Mouse (Mus musculus) layer of hippocampus, postnatal 25 days (tissue): ENCODE measurements around the gene Dnah8. TPM values are rescaled to one million over a fixed set of nuclear protein-coding genes. Genes with fewer than 3 reads are reported as not detected.

Experiments
- DNase-seq, 2 experiments: peaks; one replicate each; pipeline ENCODE4 v3.0.0; 2022; ENCODE audit warnings: mixed read lengths in 2 of 2, low spot score in 1 of 2; ENCODE audit errors: extremely low spot score in 1 of 2
- total RNA-seq, 2 experiments: library from RNA; stranded (reverse); gene quantifications; 2 replicates each; pipeline ENCODE4 v1.2.3; 2021

Gene Dnah8
- total RNA-seq, 2 experiments from 2014 or later, result 1.6 to 2.4 TPM

DNA sequence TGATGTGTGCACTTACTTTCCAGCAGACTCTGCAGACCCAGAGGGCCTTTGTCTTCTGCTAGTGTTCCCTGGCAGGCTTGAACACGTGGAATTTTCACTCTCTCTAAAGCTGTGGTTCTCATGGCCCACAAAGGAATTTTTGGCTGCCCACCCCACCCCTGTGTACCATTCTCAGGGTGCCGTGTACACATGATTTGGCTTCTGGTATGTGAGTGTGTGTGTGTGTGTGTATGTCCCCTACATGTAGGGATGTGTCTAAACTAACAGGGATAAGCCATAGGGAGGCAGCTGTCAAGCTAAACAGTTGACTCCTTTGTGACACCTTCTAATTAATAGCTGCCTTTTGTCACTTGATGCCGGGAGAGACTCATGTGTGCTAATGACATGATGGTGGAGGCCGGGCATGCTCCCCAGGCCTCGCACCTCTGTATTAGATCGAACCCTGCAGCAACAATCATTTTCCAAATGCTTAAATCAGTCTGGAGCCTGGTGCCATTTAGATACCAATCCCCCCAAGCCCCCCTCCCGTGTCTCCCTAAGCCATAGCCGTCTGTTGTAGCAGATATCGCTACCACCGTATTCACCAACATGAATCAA, 235.9 kb downstream of the Dnah8 start:
- no peak for DNase-seq

DNA sequence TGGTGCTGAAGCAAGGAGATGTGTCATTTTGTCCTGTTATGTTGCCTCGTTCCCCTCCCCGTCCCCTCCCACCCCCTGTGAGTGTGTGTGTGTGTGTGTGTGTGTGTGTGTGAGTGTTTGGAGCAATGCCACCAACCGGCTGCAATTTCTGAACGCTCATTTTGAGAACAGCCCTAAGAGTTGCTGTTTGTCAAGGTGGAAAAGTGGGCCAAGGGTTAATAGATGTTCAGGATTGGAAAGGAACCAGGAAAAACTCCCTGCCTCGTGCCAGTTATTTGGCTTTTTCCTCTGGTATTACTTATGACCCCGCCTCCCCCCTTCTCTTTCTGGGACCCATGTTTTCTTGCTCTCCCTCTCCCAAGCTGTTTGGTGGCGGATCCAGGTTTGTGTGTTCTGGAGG, 236.5 kb downstream of the Dnah8 start:
- no peak for DNase-seq

DNA sequence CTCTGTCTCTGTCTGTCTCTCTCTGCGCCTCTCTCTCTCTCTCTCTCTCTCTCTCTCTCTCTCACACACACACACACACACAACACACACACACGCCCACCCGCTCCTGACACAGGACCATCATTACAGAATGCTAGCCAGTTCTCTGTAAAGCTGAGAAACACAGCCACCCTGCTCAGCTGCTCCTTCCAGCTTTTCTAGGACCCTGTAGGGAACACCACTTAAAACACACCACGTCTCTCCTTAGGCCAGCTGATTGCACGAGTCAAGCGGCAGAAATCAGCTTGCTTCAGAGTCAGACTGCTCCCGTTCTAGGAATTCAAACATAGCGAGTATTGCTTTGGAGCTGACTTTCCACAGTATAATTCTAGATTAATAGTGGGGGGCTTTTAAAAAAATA, 242.1 kb downstream of the Dnah8 start:
- no peak for DNase-seq

- DNase-seq, result peak in 1 of 2 experiments; percentile 26
Observed at GRCm38 (mm10) chr17:30866966-30867365, 242.8 kb downstream of the Dnah8 start.

DNA sequence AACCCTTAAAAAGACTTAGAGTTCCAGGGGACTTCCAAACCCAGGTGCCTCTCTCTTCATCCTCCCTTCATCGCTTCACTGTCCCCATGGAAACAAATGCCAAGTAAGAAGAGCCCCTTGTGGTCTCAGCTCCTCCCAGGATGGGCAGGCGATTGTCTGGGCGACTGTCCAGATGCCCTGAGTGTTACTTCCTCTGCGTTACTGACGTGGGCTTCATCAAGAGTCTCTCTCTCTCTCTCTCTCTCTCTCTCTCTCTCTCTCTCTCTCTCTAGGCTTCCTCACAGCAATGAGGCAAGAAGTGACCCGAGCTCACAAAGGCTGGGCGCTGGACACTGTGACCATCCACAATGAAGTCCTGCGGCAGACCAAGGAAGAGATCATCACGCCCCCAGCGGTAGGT, 246.9 kb downstream of the Dnah8 start:
- no peak for DNase-seq

DNA sequence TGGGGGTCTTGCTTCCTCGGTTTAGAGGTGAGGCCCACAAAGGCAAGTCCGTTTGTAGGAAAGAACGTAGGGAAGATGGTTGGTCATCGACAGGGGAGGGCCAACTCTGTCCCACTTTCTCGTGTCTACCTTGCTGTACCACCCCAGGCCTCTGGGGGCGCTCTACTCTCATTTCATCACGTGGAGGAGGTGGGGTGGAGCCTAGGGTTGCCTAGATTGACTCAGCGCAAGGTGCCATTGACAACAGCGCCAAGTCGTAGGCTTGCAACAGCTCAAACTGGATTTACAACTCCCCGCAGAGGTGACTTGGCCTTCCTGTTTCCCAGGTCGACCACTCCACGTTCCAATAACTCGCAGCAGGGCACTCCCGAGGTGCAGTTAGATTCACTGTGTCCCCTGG, 250.1 kb downstream of the Dnah8 start:
- no peak for DNase-seq

DNA sequence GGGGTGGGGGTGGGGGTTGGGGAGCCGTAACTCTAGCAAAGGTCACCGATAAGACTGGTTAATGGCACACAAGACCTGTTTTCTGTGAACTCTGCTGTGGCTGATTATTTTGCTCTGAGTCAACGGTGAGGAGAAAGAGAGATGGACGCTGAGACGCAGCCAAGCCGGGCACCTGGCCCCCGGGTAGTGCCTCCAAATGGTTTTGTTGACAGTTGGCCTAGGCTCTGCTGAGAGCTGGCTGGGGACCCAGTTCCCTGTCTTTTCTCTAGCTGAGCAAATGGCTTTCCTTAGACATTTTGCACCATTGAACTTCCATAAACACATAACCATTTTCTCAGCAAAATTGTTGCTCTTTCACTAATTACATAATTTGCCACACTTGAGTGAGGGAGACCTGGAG, 253.3 kb downstream of the Dnah8 start:
- DNase-seq, result no peak

DNA sequence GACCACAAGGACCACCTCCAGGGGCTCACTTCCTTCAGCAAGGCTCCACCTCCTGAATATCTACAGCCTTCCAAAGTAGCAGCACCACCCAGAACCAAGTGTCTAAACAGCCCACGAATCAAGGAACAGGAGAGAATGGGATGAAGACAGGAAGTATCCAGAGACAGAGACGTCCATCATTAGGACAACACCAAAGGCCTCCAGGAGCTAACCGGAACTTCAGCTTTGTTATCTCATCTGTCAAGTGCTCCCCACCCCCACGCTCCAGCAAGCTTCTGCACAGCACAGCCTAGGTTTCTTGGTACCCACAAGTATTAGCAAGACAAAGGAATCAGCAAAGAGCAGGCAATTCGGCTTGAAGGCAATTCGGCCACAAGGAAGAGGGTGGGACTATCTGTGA, 254.5 kb downstream of the Dnah8 start:
- DNase-seq, result no peak

DNA sequence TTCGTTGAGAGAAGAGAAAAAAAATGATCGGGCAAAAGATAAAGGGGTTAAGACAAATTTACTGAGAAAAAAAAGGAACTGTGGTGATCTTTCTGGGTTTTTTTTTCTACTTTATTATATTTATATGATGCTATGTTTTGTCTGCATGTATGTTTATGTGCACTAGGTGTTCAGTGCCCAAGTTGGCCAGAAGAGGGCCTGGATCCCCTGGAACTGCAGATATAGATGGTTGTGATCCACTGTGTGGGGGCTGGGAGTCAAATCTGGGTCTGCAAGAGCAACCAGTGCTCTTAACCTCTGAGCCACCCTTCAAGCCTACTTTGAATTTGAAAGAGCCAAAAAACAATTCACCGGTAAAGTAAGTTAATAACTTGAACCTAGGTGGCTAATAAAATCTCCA, 256.2 kb downstream of the Dnah8 start:
- no peak for DNase-seq

DNA sequence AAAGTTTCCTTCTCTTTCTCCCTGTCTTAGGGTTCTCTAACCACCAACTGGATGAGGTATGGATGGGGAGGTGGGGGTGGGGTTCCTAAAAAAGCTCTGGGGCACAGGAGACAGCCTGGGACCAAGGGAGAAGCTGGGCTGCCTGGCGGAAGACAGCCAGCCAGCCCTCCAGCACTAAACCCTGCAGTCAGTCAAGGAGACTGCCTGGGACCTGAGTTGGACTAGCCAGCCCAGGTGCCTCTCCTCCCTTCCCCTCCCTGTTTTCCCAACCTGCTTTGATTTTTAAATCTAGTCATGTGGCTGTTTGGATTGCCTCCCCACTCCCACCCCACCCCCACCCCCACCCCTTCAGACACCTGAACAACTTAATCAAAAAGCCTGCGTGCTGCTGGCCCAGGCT, 256.8 kb downstream of the Dnah8 start:
- DNase-seq, result no peak

DNA sequence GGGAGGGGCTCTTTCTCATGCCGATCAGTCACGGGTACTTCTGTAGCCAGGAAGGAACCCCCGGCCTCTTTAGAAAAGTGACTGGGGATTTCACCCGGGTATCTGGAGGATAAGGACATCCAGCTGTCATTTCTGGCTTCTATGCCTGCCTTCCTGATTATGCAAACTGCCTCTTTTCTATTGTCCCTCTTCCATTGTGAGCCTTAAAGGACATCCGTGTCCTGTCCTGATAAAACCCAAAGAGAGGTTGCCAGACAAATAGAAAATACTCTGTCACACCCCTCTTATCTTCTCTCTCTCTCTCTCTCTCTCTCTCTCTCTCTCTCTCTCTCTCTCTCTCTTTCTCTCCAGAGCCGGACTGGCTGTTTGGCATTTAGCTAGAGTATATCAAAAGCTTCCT, 258.1 kb downstream of the Dnah8 start:
- DNase-seq, result no peak

- no peak for DNase-seq
Observed at GRCm38 (mm10) chr17:30883534-30883933, 259.4 kb downstream of the Dnah8 start.

- DNase-seq, result no peak
Observed at GRCm38 (mm10) chr17:30892086-30892485, 267.9 kb downstream of the Dnah8 start.

DNA sequence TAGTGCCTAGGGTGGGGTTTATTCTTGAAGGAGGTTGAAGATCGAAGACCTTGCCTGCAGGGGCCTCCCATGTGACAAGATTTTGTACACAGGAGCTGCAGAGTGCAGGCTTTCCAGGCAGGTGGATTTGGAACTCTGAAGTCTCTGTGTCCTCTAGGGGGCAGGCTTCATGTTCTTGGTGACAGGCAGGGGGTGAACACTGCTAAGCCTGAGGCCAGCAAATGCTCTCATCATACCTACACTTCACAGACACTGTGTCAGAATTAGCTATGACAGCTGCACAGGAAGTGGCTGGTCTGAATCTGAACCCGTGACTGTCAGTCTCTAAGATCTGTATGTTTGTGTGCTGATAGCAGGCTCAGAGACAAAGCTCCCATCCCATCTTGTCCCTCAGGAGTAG, 268.6 kb downstream of the Dnah8 start:
- peak in 1 of 2 experiments; percentile 29 for DNase-seq

- no peak for DNase-seq
Observed at GRCm38 (mm10) chr17:30897075-30897474, 272.9 kb downstream of the Dnah8 start.

DNA sequence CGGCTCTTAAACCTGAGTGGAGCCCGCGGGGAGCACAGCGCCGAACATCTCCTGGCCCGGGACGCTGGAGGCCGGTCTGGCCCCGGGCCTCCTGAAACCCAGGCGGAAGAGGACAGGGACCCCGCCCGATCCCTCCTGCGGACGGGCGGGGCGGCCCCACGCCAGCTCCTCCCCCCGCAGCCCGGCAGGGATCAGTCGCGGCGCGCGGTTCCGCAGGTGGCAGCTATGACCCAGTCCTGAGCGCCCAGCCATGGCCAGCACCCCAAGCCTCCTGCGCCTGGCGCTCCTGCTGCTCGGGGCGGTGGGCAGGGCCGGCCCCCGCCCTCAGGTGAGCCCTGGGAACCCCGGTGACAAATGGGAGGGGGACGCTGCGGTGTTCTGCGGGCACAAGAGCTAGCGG, 277.5 kb downstream of the Dnah8 start, which contains the start of gene Glp1r:
Gene Glp1r, plus strand, starts transcription at position 191 of the 400 bp plus-strand sequence.
- DNase-seq, result no peak

GRCm38 (mm10) chr17:30904096-30904495, 279.9 kb downstream of the Dnah8 start:
- DNase-seq, result no peak

DNA sequence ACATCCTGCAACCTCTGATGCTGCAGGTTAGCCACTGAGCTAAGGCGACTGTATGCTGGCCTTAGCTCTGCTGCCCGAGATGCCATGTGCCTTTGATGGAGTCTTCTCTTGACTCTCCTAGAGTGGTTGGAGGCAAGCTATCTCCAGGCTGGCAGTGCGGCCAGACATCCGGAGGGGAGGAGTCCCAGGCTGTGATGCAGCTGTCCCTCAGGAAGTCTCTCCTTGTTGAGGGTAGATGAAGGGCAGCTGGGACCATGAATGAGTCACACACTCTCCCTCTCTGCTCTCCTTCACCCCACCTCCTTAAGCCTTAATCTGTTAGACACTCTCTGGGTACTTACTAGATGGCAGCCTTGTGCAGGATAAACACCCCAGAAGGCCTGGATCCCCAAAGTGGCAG, 283.4 kb downstream of the Dnah8 start:
- no peak for DNase-seq

DNA sequence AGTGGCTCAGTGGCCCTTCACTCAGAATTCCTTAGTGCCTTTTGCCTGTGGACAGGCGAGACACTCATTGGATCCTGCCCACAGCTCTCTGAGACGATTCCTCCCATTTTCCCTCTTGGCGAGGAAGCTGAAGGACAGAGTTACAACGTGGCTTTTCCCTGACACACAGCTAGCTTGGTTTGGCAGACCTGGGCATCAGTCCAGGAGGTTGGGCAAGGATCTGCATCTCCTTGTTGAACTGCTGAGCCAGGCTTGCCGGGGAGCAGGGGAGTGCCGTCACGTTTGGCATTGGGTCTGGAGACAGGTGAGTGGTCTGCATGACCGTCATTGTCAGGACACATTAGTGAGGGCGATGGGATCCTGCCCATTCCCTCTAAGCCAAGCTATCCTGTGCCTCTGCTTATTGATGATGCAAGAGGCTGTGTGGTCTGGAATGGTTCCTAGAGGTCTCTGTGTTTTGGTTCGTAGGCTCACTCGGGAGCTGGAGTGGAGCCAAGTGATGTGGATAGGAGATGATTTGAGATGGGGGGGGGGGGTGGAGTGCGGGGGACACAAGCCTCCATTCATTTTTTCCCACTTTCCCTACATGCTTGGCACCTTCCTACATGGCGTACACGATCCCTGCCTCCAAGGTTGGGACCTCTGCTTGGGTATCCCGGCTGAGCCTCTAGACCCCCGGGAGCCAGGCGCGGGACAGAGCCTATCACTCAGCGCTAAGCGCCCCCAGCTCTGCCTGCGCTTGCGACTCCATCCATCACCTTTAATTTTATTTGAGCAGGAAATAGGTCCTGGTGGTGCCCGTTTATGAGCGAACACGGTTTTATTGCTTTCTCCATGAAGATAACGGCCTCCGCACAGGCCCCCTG, 286.9 kb downstream of the Dnah8 start:
- DNase-seq, result no peak

GRCm38 (mm10) chr17:30911732-30912088, 287.6 kb downstream of the Dnah8 start:
- DNase-seq, result no peak

- no peak for DNase-seq
Observed at GRCm38 (mm10) chr17:30912536-30912935, 288.4 kb downstream of the Dnah8 start.

DNA sequence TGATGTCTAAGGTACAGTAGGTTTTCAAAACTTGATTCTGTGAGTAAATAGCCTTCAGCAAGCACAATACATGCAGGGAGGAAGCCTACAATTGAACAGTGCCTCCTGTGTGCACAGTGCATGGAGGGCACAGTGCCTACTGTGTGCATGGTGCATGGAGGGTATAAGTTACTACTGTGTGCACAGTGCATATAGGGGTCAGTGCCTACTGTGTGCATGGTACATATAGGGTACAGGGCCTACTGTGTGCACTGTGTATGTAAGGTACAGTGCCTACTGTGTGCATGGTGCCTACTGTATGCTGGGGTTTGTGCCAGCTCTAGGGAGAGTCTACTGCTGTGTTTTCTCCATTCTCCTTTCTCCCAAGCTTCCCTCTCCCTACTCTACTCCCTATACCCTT, 290.1 kb downstream of the Dnah8 start:
- no peak for DNase-seq
